Mouse (Mus musculus): ENCODE data around the gene Plod1. TPM values are rescaled to one million over a fixed set of nuclear protein-coding genes. Genes with fewer than 3 reads are reported as not detected.

Gene Plod1
- polyA plus RNA-seq, 1 experiment = 10.2 TPM

DNA sequence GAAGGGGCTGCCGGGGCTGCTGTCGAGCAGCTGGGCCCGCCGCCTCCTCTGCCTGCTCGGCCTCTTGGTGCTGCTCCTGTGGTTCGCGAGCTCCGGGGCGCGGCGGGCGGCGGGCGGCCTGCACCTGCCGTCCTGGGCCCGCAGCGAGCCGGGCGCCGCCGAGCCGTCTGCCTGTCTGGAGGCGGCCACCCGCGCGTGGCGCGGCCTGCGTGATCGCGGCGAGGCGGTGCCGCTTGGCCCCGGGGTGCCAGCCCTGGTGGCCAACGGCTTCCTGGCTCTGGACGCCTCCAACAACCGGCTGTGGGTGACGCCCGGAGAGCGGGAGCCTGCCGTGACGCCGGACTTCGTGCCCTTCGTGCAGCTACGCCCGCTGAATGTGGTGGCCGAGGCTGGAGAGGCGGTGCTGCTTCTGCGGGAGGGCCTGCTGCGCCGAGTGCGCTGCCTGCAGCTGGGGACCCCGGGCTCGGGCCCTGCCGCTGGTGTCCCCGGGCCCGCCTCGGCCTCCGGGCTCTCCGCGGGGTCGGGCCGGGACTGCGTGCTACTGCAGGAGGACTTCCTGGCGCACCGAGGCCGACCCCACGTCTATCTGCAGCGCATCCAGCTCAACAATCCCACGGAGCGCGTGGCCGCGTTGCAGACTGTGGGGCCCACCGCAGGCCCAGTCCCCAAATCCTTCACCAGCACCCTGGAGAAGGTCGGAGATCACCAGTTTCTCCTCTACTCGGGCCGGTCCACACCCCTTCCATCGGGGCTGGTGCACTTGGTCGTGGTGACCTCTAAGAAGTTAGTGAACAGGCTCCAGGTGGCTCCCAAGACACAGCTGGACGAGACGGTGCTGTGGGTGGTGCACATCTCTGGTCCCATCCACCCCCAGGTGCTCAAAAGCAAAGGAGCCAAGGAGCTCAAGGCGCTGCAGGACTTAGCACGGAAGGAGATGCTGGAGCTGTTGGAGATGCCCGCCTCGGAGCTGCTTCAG, 4.8 kb upstream of the Plod1 start:
- peaks cover 7% of the 10 kb centered on the region for H3K4me1 ChIP-seq (ENCODE audit: control insufficient read depth, insufficient read depth, low read length)
- WGBS = 4% methylated on average over 82 of the region's 88 CpGs
- peak overlapping the region; percentile 90 for H3K27ac ChIP-seq (ENCODE audit: control insufficient read depth, insufficient read depth, low read depth, low read length, poor library complexity)
- peak overlapping the region; percentile 93 for H3K4me3 ChIP-seq (replicated peaks; ENCODE audit: control insufficient read depth, low read depth, low read length)
- TF ChIP-seq POLR2A (IDR thresholded peaks at IDR 0.05; ENCODE audit: borderline replicate concordance, control insufficient read depth, low read depth, low read length) (no peak), CTCF (IDR thresholded peaks at IDR 0.05; ENCODE audit: control insufficient read depth, insufficient read depth, low read length) (no peak)

DNA sequence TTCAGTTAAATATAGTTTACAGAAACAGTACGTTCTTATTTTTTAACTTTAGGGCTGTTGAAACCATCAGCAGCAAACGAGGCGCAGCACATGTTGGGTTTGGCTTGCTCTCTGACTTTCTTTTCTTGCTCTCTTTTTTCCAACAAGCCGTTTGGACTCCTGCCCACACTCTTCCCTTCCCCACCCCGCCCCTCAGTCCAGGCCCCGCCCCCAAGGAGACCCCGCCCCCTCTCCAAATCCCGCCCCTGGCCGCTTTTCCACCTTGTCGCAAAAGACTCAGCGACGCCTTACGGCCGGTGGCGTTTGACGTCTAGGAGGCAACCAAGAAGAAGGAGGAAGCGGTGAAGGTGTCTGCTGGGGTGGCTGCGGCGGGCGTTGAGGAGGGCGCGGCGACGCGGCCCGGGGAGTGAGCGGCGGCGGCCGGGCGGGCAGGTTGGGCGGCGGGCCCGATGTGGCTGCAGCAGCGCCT, 4.0 kb upstream of the Plod1 start, which contains the start of gene 2510039O18Rik:
Gene 2510039O18Rik, plus strand, starts transcription at position 320 of the 469 bp plus-strand sequence.
- Histone ChIP-seq H3K4me1 (ENCODE audit: control insufficient read depth, insufficient read depth, low read length) (peaks cover 7% of the 10 kb centered on the region), H3K27ac (ENCODE audit: control insufficient read depth, insufficient read depth, low read depth, low read length, poor library complexity) (peak within 1 kb of the TSS; percentile 90), H3K4me3 (replicated peaks; ENCODE audit: control insufficient read depth, low read depth, low read length) (peak within 1 kb of the TSS; percentile 93)
- 1% methylated on average over 35 of the region's 35 CpGs for WGBS
- TF ChIP-seq CTCF (IDR thresholded peaks at IDR 0.05; ENCODE audit: control insufficient read depth, insufficient read depth, low read length) (no peak), POLR2A (IDR thresholded peaks at IDR 0.05; ENCODE audit: borderline replicate concordance, control insufficient read depth, low read depth, low read length) (peak; percentile 89)

- no peak overlapping the region for H3K4me3 ChIP-seq (replicated peaks; ENCODE audit: control insufficient read depth, low read depth, low read length)
- H3K27ac ChIP-seq (ENCODE audit: control insufficient read depth, insufficient read depth, low read depth, low read length, poor library complexity) = no peak overlapping the region
- no peak for TF ChIP-seq POLR2A (IDR thresholded peaks at IDR 0.05; ENCODE audit: borderline replicate concordance, control insufficient read depth, low read depth, low read length)
- no peak for TF ChIP-seq CTCF (IDR thresholded peaks at IDR 0.05; ENCODE audit: control insufficient read depth, insufficient read depth, low read length)
- WGBS = 57% methylated on average over 9 of the region's 9 CpGs
- peaks cover 7% of the 10 kb centered on the region for H3K4me1 ChIP-seq (ENCODE audit: control insufficient read depth, insufficient read depth, low read length)
These were observed 3.5 kb upstream of the Plod1 start for GRCm38 (mm10) chr4:147940111-147940510.

- no peak overlapping the region for H3K4me3 ChIP-seq (replicated peaks; ENCODE audit: control insufficient read depth, low read depth, low read length)
- WGBS = 32% methylated on average over 14 of the region's 14 CpGs
- H3K27ac ChIP-seq (ENCODE audit: control insufficient read depth, insufficient read depth, low read depth, low read length, poor library complexity) = no peak overlapping the region
- no peak for TF ChIP-seq CTCF (IDR thresholded peaks at IDR 0.05; ENCODE audit: control insufficient read depth, insufficient read depth, low read length)
- no peak for TF ChIP-seq POLR2A (IDR thresholded peaks at IDR 0.05; ENCODE audit: borderline replicate concordance, control insufficient read depth, low read depth, low read length)
- H3K4me1 ChIP-seq (ENCODE audit: control insufficient read depth, insufficient read depth, low read length) = peaks cover 5% of the 10 kb centered on the region
These were observed 1.9 kb upstream of the Plod1 start for GRCm38 (mm10) chr4:147938148-147939096.

DNA sequence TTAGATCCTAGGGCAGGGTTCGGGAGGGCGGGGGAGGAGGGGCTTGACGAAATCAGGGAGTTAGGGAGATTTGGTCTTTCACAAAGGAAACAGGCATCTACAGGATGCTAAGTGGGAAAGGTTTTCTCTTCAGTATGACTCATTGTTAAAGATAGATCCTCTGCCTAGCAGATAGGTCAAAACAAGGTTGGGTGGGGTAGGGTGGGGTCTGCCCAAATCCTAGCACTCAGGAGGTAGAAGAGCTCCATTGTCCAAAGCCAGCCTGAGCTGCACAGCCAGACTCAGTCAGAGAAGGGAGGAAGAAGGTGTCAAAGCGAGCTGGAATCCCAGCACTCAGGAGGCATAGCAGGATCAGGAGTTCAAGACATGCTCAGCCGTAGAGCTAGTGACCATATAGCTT, 919 bp upstream of the Plod1 start:
- Histone ChIP-seq H3K4me3 (replicated peaks; ENCODE audit: control insufficient read depth, low read depth, low read length) (no peak overlapping the region), H3K27ac (ENCODE audit: control insufficient read depth, insufficient read depth, low read depth, low read length, poor library complexity) (no peak overlapping the region), H3K4me1 (ENCODE audit: control insufficient read depth, insufficient read depth, low read length) (peaks cover 5% of the 10 kb centered on the region)
- TF ChIP-seq CTCF (IDR thresholded peaks at IDR 0.05; ENCODE audit: control insufficient read depth, insufficient read depth, low read length) (no peak), POLR2A (IDR thresholded peaks at IDR 0.05; ENCODE audit: borderline replicate concordance, control insufficient read depth, low read depth, low read length) (no peak)
- 82% methylated on average over 5 of the region's 5 CpGs for WGBS

DNA sequence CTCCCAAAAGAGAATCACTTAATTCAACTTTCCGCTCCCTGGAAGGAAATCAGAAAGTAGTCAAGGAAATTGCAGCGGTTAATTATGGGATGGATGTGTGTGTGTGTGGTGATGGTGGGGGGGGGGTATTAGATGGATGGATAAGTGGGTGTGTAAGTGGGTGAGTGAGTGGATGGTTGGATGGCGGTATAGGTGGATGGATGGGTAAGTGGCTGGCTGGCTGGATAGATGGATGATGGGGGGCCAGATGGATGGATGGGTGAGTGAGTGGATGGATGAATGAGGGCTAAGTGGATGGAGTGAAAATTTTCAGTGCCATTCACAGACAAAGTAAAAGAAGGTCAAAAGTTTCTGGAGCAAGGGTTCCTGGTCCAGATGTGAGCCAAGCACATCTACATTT, 454 bp upstream of the Plod1 start:
- H3K4me1 ChIP-seq (ENCODE audit: control insufficient read depth, insufficient read depth, low read length) = peaks cover 5% of the 10 kb centered on the region
- 35% methylated on average over 3 of the region's 3 CpGs for WGBS
- no peak for TF ChIP-seq CTCF (IDR thresholded peaks at IDR 0.05; ENCODE audit: control insufficient read depth, insufficient read depth, low read length)
- H3K4me3 ChIP-seq (replicated peaks; ENCODE audit: control insufficient read depth, low read depth, low read length) = no peak overlapping the region
- no peak overlapping the region for H3K27ac ChIP-seq (ENCODE audit: control insufficient read depth, insufficient read depth, low read depth, low read length, poor library complexity)

DNA sequence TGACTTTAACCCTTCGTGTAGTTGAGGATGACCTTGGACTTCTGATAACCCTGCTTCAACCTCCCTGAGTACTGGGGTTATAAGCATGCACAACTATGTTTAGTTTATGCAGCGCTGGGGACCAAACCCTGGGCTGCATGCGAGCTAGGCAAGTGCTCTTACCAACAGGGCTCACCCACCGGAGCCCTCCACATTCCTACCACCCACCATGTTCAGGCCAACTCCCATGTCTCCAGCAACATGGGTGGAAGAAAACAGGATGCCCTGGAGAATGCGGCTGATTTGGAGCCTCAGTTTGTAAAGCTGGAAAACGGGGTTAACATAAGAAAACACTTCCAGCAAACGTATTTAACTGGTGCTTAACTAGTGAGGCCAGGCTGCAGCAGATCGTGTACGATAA, 663 bp downstream of the Plod1 start:
- 34% methylated on average over 9 of the region's 9 CpGs for WGBS
- H3K27ac ChIP-seq (ENCODE audit: control insufficient read depth, insufficient read depth, low read depth, low read length, poor library complexity) = no peak overlapping the region
- H3K4me1 ChIP-seq (ENCODE audit: control insufficient read depth, insufficient read depth, low read length) = no peaks in the 10 kb centered on the region; the same call in 1 of the 2 replicates
- H3K4me3 ChIP-seq (replicated peaks; ENCODE audit: control insufficient read depth, low read depth, low read length) = peak overlapping the region; percentile 86
- TF ChIP-seq POLR2A (IDR thresholded peaks at IDR 0.05; ENCODE audit: borderline replicate concordance, control insufficient read depth, low read depth, low read length) = no peak
- no peak for TF ChIP-seq CTCF (IDR thresholded peaks at IDR 0.05; ENCODE audit: control insufficient read depth, insufficient read depth, low read length)

DNA sequence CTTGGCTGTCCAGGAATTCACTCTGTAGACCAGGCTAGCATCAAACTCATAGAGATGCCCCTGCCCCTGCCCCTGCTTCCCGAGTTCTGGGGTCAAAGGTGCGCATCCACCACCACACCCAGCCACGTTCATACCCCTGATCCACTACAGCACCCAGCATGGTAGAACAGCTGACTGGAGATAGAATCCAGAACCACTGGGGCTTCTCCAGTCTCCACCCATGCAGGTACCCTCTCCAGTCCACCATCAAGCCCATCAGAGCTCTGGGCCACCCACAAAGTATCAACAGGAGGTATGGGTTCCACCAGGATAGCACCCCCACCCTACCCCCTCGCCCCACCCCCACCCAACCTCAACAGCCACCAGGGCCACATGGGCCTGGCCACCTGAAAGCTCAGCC, 2.0 kb downstream of the Plod1 start:
- no peak overlapping the region for H3K27ac ChIP-seq (ENCODE audit: control insufficient read depth, insufficient read depth, low read depth, low read length, poor library complexity)

More for the DNA sequence above, 2.0 kb downstream of the Plod1 start:
- TF ChIP-seq CTCF (IDR thresholded peaks at IDR 0.05; ENCODE audit: control insufficient read depth, insufficient read depth, low read length) (no peak), POLR2A (IDR thresholded peaks at IDR 0.05; ENCODE audit: borderline replicate concordance, control insufficient read depth, low read depth, low read length) (no peak)
- no peaks in the 10 kb centered on the region; the same call in 1 of the 2 replicates for H3K4me1 ChIP-seq (ENCODE audit: control insufficient read depth, insufficient read depth, low read length)
- 75% methylated on average over 4 of the region's 4 CpGs for WGBS
- no peak overlapping the region for H3K4me3 ChIP-seq (replicated peaks; ENCODE audit: control insufficient read depth, low read depth, low read length)

All from bone marrow, adult 2 months (tissue).